Mouse (Mus musculus): Measurements from ENCODE around the gene Azi2.

DNA sequence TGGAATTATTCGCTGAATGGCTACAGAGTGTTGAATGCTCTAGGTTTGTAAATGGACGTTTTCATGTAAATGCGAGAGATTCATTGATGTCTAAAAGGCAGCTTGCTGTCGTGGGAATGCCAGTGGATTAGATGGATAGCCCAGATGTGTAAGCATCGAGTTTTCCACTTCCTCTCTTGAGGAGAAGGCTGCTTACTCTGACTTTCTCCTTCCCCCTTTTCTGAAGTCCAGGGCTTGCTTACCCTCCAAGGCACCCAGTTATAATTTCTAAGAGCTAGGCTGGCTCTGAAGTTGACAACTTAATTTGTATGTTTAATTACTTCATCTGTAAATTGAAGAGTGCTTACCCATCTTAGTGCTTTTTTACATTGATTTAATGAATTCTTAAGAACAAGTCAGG, 1.3 kb downstream of the Azi2 start:
- TF ChIP-seq CTCF (IDR thresholded peaks at IDR 0.05; ENCODE audit: borderline replicate concordance, extremely low read depth, insufficient read depth, insufficient read length) = no peak
- TF ChIP-seq POLR2A (IDR thresholded peaks at IDR 0.05; ENCODE audit: borderline replicate concordance, extremely low read depth, insufficient read depth, insufficient read length, poor library complexity, severe bottlenecking) = no peak

Measured in brain, embryonic 14.5 days (tissue).